Mouse (Mus musculus) intestine, embryonic 15.5 days (tissue): ENCODE measurements at regions not wholly inside any gene's neighbourhood (a gene's known extent, or its start where the extent isn't known, plus 50 kb on each side); places are given as distances from the start of the nearest gene placed in this dataset.

Source experiments
- ATAC-seq: fragments of 200-750 bp; cut with Nextera tagmentation; 2 replicates; pipeline ENCODE4 v1.8.0; 2017; ENCODE audit warnings: moderate TSS enrichment, moderate library complexity
- H3K27ac ChIP-seq: fragments of 300-500 bp; sonication (generic); 2 replicates; pipeline ENCODE4 v1.5.1; 2015; ENCODE audit warnings: mild to moderate bottlenecking, inconsistent platforms
- H3K27me3 ChIP-seq: fragments of 300-500 bp; sonication (generic); replicated peaks from 2 replicates; pipeline ENCODE4 v1.6.1; 2015; ENCODE audit warnings: inconsistent platforms
- H3K36me3 ChIP-seq: fragments of 300-500 bp; sonication (generic); 2 replicates; pipeline ENCODE4 v1.6.1; 2015; ENCODE audit warnings: inconsistent platforms
- H3K4me1 ChIP-seq: fragments of 300-500 bp; sonication (generic); replicated peaks from 2 replicates; pipeline ENCODE4 v1.6.1; 2015; ENCODE audit warnings: inconsistent platforms
- H3K4me2 ChIP-seq: fragments of 300-500 bp; sonication (generic); replicated peaks from 2 replicates; pipeline ENCODE4 v1.6.1; 2015; ENCODE audit warnings: mild to moderate bottlenecking, inconsistent platforms
- H3K4me3 ChIP-seq: fragments of 300-500 bp; sonication (generic); replicated peaks from 2 replicates; pipeline ENCODE4 v1.5.1; 2015; ENCODE audit warnings: inconsistent platforms
- H3K9ac ChIP-seq: fragments of 300-500 bp; sonication (generic); 2 replicates; pipeline ENCODE4 v1.6.1; 2015; ENCODE audit warnings: inconsistent platforms
- H3K9me3 ChIP-seq: fragments of 300-500 bp; sonication (generic); 2 replicates; pipeline ENCODE4 v1.6.1; 2016; ENCODE audit warnings: inconsistent platforms
- WGBS: fragments of 180-500 bp; shearing (Covaris S2); methylation state at CpG from one replicate; pipeline ENCODE4 v1.1.7; 2015; 5-methylcytosine and 5-hydroxymethylcytosine counted together

DNA sequence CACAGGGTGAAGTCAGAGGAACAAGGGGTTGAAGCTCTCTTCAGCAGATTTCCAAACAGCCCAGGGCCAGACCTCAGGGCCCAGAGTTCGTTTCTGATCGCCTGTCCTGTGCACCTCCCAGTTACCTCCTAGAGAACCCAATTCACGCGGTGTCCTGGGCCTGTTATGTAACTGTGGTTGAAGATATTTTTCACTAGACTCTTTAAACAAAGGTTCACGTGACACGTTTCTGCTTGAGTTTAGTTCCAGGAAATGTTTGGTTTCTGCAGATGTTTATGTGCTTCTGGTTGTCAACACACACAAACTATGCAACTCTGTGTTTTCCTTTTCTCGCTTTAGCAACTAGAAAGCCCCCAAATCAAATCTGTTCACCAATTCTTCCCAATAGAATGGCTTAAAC, 214.0 kb upstream of the Mkln1 start:
- no peak for ATAC-seq
- H3K27me3 ChIP-seq, result no peaks in the 10 kb centered on the region
- H3K4me2 ChIP-seq, result no peak overlapping the region
- H3K4me1 ChIP-seq, result no peaks in the 10 kb centered on the region
- no peak overlapping the region for H3K9ac ChIP-seq
- H3K36me3 ChIP-seq, result no peaks in the 10 kb centered on the region
- 72% methylated on average over 7 of the region's 7 CpGs for WGBS
- no peak overlapping the region for H3K27ac ChIP-seq
- no peak overlapping the region for H3K4me3 ChIP-seq
- no peaks in the 10 kb centered on the region for H3K9me3 ChIP-seq

DNA sequence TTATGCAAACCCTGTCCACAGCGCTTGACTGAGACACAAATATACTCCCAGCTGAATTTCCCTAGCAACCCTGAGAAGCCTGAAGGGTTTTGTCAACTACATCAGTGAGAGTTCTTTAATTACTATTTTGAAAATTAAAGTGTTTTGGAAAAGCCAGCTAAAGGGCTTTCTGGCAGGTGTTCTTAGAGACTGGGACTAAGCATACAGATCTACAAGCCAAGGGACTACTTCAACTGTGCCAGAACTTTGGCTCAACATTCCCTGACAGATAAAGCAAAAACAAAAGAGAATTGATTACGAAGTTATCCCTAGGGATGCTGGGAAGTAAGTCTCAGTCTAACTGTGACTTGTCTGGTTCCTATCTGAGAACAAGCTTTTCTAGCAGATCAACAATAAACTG, 213.4 kb upstream of the Mkln1 start:
- H3K27me3 ChIP-seq, result no peaks in the 10 kb centered on the region
- no peak overlapping the region for H3K4me2 ChIP-seq
- ATAC-seq, result no peak
- H3K4me3 ChIP-seq, result no peak overlapping the region
- WGBS, result 82% methylated on average over 2 of the region's 2 CpGs
- H3K4me1 ChIP-seq, result no peaks in the 10 kb centered on the region
- H3K27ac ChIP-seq, result no peak overlapping the region
- H3K9me3 ChIP-seq, result no peaks in the 10 kb centered on the region
- no peak overlapping the region for H3K9ac ChIP-seq
- no peaks in the 10 kb centered on the region for H3K36me3 ChIP-seq

DNA sequence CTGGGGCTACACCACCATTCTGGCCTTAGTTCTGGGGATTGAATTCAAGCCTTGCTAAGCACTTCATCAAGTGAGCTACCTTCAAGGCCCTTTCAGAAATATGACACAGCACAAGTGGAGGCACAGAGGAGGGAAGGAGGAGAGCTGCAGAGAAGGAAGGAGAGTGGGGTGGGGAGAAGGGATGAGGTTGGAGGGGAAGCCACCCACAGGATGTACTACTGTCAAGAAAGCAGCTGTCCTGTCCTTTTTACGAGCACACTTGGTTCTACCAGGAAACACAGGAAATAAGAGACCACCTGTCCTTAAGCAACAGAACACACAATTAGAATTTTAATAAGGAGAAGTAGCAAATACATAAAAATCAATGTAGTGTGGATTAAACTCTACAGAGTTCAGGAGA, 210.5 kb upstream of the Mkln1 start:
- no peaks in the 10 kb centered on the region for H3K27me3 ChIP-seq
- no peak overlapping the region for H3K27ac ChIP-seq
- no peaks in the 10 kb centered on the region for H3K9me3 ChIP-seq
- 67% methylated on average over 1 of the region's 1 CpGs for WGBS
- no peaks in the 10 kb centered on the region for H3K4me1 ChIP-seq
- no peak overlapping the region for H3K9ac ChIP-seq
- no peak for ATAC-seq
- no peak overlapping the region for H3K4me3 ChIP-seq
- H3K4me2 ChIP-seq, result no peak overlapping the region
- H3K36me3 ChIP-seq, result no peaks in the 10 kb centered on the region

DNA sequence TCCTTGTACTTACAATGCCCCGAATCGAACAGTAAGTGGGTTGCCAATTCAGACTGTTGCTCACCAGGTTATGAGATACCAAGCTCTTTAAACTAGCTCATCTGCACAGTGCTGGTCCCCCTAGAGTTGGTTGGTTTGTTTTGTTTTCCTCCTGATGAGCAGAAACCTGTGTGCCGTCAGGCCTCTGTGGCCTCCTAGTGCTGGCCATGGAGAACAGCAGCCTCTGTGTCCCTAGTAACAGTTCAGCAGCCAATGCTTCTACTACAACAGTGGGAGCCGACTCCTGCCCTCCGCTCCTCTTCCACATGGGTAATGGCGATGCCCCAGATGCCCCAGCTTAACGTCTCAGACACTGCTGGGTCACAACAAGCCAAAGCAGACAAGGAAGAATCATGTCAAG, 209.5 kb upstream of the Mkln1 start:
- 57% methylated on average over 7 of the region's 7 CpGs for WGBS
- Histone ChIP-seq H3K27ac (no peak overlapping the region), H3K27me3 (no peaks in the 10 kb centered on the region), H3K9ac (no peak overlapping the region), H3K36me3 (no peaks in the 10 kb centered on the region), H3K9me3 (no peaks in the 10 kb centered on the region), H3K4me1 (no peaks in the 10 kb centered on the region), H3K4me2 (no peak overlapping the region), H3K4me3 (no peak overlapping the region)
- 0 out of 2 replicates have a peak, but pooled peaks have one; percentile 47 for ATAC-seq

DNA sequence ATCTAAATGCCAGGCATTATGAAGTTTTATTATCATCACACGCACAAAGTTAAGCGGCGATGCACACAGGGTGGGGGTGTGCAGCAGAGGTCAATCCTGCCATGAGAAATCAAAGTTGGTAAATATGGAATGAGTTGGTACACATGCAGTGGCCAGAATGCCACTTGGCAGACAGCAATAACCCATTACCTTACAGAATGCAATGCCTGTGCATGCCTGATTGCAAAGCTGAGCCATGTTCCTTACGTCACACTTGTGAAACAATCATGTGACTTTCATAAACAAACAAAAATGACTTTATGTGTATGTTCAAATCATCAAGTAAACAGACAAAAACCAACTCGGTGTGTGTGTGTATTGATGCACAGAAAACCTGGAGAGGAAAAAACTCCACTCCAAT, 208.5 kb upstream of the Mkln1 start:
- Histone ChIP-seq H3K9ac (no peak overlapping the region), H3K36me3 (no peaks in the 10 kb centered on the region), H3K4me3 (no peak overlapping the region), H3K9me3 (no peaks in the 10 kb centered on the region), H3K4me1 (no peaks in the 10 kb centered on the region), H3K27me3 (no peaks in the 10 kb centered on the region), H3K4me2 (no peak overlapping the region), H3K27ac (no peak overlapping the region)
- WGBS, result 58% methylated on average over 5 of the region's 5 CpGs
- 0 out of 2 replicates have a peak, but pooled peaks have one; percentile 24 for ATAC-seq

DNA sequence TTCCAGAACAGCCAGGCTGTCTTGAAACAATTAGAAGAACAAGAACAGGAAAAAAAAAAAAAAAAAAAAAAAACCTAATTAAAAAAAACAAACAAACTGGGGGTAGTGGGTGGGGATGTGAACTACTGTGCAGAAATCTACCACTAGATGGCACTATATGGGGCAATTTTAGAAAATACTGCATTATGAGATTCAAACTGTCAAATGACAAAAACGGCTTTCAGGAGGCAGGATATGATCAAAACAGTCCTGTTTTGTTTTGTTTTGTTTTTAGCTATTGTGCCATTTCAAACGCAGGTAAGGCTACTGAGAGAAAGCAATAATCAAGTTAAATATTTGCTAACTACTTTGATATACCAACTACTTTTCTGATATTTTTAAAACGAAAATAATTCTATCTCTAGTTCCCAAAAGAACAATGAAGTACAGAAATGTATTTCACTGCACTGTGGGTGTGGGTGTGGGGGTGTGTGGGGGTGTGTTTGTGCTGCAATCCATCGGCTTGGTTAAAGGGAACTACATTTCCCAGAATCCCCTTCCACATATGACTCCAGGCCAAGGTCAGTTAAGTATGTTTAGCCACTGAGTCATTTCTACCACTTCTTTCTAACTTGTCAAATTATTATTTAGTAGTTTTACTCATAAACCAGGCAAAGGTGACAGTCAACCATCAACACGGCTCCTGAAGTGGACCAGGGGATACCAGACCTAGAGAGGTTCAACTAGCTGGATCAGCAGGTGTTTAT, 207.7 kb upstream of the Mkln1 start:
- H3K27me3 ChIP-seq, result no peaks in the 10 kb centered on the region
- no peaks in the 10 kb centered on the region for H3K9me3 ChIP-seq
- no peak for ATAC-seq
- no peak overlapping the region for H3K9ac ChIP-seq
- H3K4me2 ChIP-seq, result no peak overlapping the region
- H3K36me3 ChIP-seq, result no peaks in the 10 kb centered on the region
- no peak overlapping the region for H3K27ac ChIP-seq
- H3K4me3 ChIP-seq, result no peak overlapping the region
- 43% methylated on average over 5 of the region's 5 CpGs for WGBS
- H3K4me1 ChIP-seq, result no peaks in the 10 kb centered on the region

DNA sequence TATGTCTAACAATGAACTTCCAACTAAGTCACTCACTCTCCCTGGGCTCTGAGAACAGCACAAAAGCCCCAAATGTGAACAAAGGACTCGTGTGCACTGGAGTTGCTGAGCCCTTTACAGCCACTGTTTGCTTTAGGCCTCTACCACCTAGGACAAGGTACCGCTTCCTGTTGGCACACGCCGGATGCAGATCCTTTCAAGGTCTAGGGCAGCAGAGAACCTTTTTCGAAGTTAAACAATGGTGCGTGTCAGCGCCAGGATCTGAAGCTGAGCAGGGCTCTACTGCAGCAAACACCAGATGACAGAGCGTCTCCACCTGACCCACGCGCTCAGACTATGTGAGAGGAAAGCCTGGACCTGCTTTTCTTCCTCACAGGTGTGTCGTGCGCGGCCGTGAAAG, 207.0 kb upstream of the Mkln1 start:
- H3K27ac ChIP-seq, result no peak overlapping the region
- H3K4me2 ChIP-seq, result no peak overlapping the region
- no peaks in the 10 kb centered on the region for H3K4me1 ChIP-seq
- ATAC-seq, result peak; percentile 39
- H3K9me3 ChIP-seq, result no peaks in the 10 kb centered on the region
- WGBS, result 65% methylated on average over 14 of the region's 14 CpGs
- H3K36me3 ChIP-seq, result no peaks in the 10 kb centered on the region
- H3K27me3 ChIP-seq, result no peaks in the 10 kb centered on the region
- no peak overlapping the region for H3K4me3 ChIP-seq
- no peak overlapping the region for H3K9ac ChIP-seq

DNA sequence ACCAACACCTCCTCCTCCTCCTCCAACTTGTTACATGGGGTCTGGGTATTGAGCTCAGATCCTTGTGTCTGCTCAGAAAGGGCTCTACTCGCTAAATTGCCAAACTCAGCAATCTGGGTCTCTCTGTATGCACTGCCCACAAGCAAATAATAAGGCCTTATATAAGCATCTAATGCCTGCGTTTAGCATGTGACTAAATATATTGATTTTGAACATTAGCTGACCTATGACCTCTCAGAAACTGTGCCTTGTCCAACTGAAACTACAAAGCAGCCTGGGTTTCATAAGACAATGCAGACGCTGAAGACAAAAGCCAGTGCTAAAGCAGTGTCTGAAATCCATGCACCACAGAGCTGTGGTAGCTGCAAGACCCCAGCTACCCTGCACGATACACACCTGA, 206.3 kb upstream of the Mkln1 start:
- WGBS, result 78% methylated on average over 4 of the region's 4 CpGs
- no peaks in the 10 kb centered on the region for H3K4me1 ChIP-seq
- no peaks in the 10 kb centered on the region for H3K9me3 ChIP-seq
- ATAC-seq, result no peak
- no peak overlapping the region for H3K9ac ChIP-seq
- no peak overlapping the region for H3K4me3 ChIP-seq
- H3K27me3 ChIP-seq, result no peaks in the 10 kb centered on the region
- no peaks in the 10 kb centered on the region for H3K36me3 ChIP-seq
- H3K4me2 ChIP-seq, result no peak overlapping the region
- H3K27ac ChIP-seq, result no peak overlapping the region

DNA sequence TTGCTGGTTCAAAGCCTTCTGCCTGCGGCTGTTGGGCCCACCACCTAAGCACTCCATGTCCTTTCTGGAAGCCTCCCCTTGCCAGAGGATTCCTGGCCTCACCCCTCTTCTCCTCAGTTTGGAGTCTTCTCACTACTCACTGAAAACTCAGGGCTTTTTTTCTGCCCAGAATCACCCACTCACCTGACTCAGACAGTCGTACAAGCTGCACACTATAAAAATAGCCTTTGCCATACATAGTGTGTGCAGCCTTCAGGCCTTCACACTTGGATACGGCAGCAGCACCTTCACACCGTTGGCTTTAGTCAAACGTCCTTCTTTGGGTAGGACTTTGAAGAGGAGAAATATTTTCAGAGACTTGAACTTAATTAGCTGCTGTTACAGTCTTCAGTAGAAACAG, 205.3 kb upstream of the Mkln1 start:
- H3K27ac ChIP-seq, result no peak overlapping the region
- H3K36me3 ChIP-seq, result no peaks in the 10 kb centered on the region
- no peaks in the 10 kb centered on the region for H3K27me3 ChIP-seq
- H3K4me2 ChIP-seq, result no peak overlapping the region
- H3K4me1 ChIP-seq, result no peaks in the 10 kb centered on the region
- no peaks in the 10 kb centered on the region for H3K9me3 ChIP-seq
- ATAC-seq, result no peak
- no peak overlapping the region for H3K4me3 ChIP-seq
- 87% methylated on average over 5 of the region's 5 CpGs for WGBS
- no peak overlapping the region for H3K9ac ChIP-seq

DNA sequence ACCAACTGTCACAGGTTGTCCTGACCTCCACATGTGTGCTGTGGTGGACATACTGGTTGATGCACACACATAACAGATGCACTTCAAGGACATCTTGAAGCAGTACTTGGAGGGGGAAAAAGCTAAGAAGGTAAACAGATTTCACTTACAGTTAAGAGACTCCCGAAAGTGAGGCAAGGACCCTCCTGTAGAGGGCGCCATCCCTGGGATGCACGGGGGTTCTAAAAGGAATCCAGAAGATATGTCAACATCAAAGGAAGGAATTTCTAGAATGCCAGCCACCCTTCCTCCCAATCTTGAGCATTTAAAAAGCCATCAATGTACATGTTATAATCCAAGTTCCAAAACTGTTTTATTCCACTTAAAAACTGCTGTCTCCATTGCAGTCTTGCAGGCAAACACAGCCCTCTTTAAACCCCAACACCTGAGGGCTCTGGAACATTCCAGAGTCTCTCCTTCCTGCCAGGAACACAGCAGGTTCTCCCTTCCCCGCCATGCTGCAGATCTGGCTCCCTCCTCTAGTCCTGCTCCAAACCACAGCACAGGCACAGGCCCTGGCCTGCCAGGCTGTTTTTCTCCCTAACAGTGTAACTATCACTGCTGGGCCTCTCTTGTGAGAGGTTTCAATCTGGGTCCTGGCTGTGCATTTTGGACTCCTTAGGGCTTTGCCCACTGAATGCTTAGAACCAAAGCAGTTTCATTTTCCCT, 200.8 kb upstream of the Mkln1 start:
- no peaks in the 10 kb centered on the region for H3K9me3 ChIP-seq
- no peak overlapping the region for H3K4me2 ChIP-seq
- no peak overlapping the region for H3K27ac ChIP-seq
- 64% methylated on average over 4 of the region's 4 CpGs for WGBS
- no peaks in the 10 kb centered on the region for H3K27me3 ChIP-seq
- H3K4me1 ChIP-seq, result no peaks in the 10 kb centered on the region
- no peaks in the 10 kb centered on the region for H3K36me3 ChIP-seq
- no peak overlapping the region for H3K4me3 ChIP-seq
- ATAC-seq, result no peak
- H3K9ac ChIP-seq, result no peak overlapping the region

DNA sequence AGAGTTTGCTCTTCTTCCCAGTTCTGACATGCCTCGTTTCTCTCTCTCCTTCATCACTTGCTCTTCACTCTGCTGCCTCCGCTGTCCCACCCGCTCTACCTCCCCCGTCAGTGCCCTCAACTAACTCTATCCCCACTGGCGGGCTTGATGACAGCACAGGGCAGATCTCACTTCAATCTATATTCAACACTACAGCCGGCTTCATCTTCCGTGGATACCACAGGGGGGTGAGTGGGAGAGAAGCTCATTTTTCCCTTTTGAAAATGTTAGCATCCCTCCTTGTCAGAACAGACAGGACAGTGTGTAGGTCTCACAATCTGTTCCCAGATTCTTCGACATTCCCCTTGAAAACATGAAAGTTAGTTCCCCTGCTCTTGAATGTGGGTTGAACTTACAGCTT, 200.2 kb upstream of the Mkln1 start:
- Histone ChIP-seq H3K4me3 (no peak overlapping the region), H3K4me1 (no peaks in the 10 kb centered on the region), H3K36me3 (no peaks in the 10 kb centered on the region), H3K4me2 (no peak overlapping the region), H3K27ac (no peak overlapping the region), H3K27me3 (no peaks in the 10 kb centered on the region), H3K9me3 (no peaks in the 10 kb centered on the region), H3K9ac (no peak overlapping the region)
- WGBS, result 76% methylated on average over 8 of the region's 8 CpGs
- no peak for ATAC-seq

DNA sequence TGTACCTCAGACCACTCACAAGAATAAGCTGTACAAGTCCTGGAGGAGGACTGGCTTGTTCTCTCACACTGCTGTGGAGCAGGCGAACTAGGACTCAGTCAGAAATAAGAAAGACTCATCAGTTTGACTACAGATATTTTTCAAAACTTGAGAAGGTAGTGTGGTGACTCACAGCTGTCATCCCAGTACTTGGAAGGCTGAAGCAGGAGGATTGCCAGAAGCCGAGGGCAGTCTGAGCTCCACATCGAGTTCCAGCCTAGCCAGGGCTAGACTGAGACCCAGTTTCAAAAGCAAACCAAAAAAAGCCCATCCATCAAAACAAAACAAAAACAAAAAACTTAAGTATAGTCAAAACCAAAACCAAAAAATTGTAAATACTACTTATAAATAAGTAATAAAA, 197.8 kb upstream of the Mkln1 start:
- H3K4me1 ChIP-seq, result no peaks in the 10 kb centered on the region
- no peak overlapping the region for H3K9ac ChIP-seq
- H3K36me3 ChIP-seq, result no peaks in the 10 kb centered on the region
- H3K27ac ChIP-seq, result no peak overlapping the region
- ATAC-seq, result no peak
- H3K9me3 ChIP-seq, result no peaks in the 10 kb centered on the region
- no peaks in the 10 kb centered on the region for H3K27me3 ChIP-seq
- H3K4me3 ChIP-seq, result no peak overlapping the region
- 80% methylated on average over 3 of the region's 3 CpGs for WGBS
- no peak overlapping the region for H3K4me2 ChIP-seq

DNA sequence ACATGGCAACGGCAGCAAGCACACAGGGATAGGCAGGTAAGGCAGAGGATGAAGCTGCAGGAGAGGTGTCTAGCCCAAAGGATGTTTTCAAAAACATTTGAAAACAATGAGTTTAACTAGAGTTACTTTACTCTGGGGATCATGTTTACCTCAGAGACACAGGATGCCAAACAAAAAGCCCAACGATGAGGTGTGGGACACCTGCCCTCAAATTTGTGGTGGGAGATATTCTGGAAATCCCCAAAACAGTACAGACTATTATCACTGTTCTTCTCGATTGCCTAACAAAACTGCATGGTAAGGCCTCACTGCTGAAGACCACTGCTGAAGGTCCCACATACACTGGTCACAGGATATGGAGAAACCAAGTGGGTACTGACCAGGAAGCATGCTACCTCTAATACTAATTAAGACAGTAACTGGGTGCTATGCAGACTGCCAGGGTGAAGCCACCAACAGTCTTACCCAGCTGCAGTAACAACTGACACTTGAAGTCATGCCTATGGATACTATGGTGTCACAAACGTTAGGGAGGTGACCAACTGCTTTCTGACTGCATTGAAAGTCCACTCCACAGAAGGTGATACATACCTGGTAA, 197.1 kb upstream of the Mkln1 start:
- no peaks in the 10 kb centered on the region for H3K4me1 ChIP-seq
- no peaks in the 10 kb centered on the region for H3K27me3 ChIP-seq
- WGBS, result 87% methylated on average over 4 of the region's 4 CpGs
- no peak overlapping the region for H3K4me3 ChIP-seq
- H3K4me2 ChIP-seq, result no peak overlapping the region
- H3K9ac ChIP-seq, result no peak overlapping the region
- no peak for ATAC-seq
- H3K36me3 ChIP-seq, result no peaks in the 10 kb centered on the region
- no peaks in the 10 kb centered on the region for H3K9me3 ChIP-seq
- H3K27ac ChIP-seq, result no peak overlapping the region
